Mouse (Mus musculus) cortical plate, adult 2 months (tissue): ENCODE data around the gene Elmod3. TPM values are rescaled to one million over a fixed set of nuclear protein-coding genes. Genes with fewer than 3 reads are reported as not detected.

Source experiments
- H3K27ac ChIP-seq: fragments of 200-500 bp; 2 replicates; pipeline ENCODE4 v1.5.1; 2012; ENCODE audit warnings: low read length, control low read depth, inconsistent platforms; ENCODE audit not compliant: insufficient read depth
- H3K4me1 ChIP-seq: fragments of 200-500 bp; 2 replicates; pipeline ENCODE4 v1.6.1; 2011; ENCODE audit warnings: low read length; ENCODE audit not compliant: control insufficient read depth, insufficient read depth
- H3K4me3 ChIP-seq: fragments of 200-500 bp; 2 replicates; pipeline ENCODE4 v1.5.1; 2011; ENCODE audit warnings: mild to moderate bottlenecking, low read length, control low read depth; ENCODE audit not compliant: insufficient read depth
- CTCF ChIP-seq: fragments of 200-500 bp; IDR thresholded peaks from 2 replicates; pipeline ENCODE4 v1.5.1; 2011; ENCODE audit warnings: mild to moderate bottlenecking, control low read depth, low read length; ENCODE audit not compliant: insufficient read depth; ENCODE audit errors: extremely low read depth
- POLR2A ChIP-seq: fragments of 200-500 bp; IDR thresholded peaks from 2 replicates; pipeline ENCODE4 v1.6.1; 2011; ENCODE audit warnings: mild to moderate bottlenecking, low read length, control low read depth; ENCODE audit not compliant: insufficient read depth; ENCODE audit errors: extremely low read depth
- polyA plus RNA-seq: library from polyadenylated mRNA; depleted of rRNA; stranded (reverse); fragments of >200 nt; gene quantifications from 2 replicates; pipeline ENCODE4 v1.2.3, GENCODE M21; 2012

Elmod3 gene
- polyA plus RNA-seq, 1 experiment = 27.5 TPM

GRCm38 (mm10) chr6:72630370-72630769 is 32.2 kb upstream of the Elmod3 start:
- TF ChIP-seq POLR2A (no peak), CTCF (no peak)
- no peaks in the 10 kb centered on the region for H3K4me1 ChIP-seq
- H3K27ac ChIP-seq = no peak overlapping the region
- H3K4me3 ChIP-seq = no peak overlapping the region

- H3K4me1 ChIP-seq = no peaks in the 10 kb centered on the region
- no peak overlapping the region for H3K27ac ChIP-seq
- H3K4me3 ChIP-seq = no peak overlapping the region
- no peak for TF ChIP-seq POLR2A
- TF ChIP-seq CTCF = no peak
These were observed 29.1 kb upstream of the Elmod3 start for GRCm38 (mm10) chr6:72627276-72627675.

GRCm38 (mm10) chr6:72626391-72626790 is 28.2 kb upstream of the Elmod3 start:
- no peak for TF ChIP-seq POLR2A
- TF ChIP-seq CTCF = no peak
- no peak overlapping the region for H3K27ac ChIP-seq
- H3K4me1 ChIP-seq = no peaks in the 10 kb centered on the region
- no peak overlapping the region for H3K4me3 ChIP-seq

GRCm38 (mm10) chr6:72623661-72624402 is 25.6 kb upstream of the Elmod3 start:
- no peak overlapping the region for H3K27ac ChIP-seq
- TF ChIP-seq CTCF = no peak
- TF ChIP-seq POLR2A = no peak
- no peak overlapping the region for H3K4me3 ChIP-seq
- H3K4me1 ChIP-seq = no peaks in the 10 kb centered on the region

GRCm38 (mm10) chr6:72622917-72623316 is 24.7 kb upstream of the Elmod3 start:
- no peak for TF ChIP-seq CTCF
- TF ChIP-seq POLR2A = no peak
- Histone ChIP-seq H3K4me3 (no peak overlapping the region), H3K4me1 (no peaks in the 10 kb centered on the region), H3K27ac (no peak overlapping the region)

GRCm38 (mm10) chr6:72620920-72621319 is 22.7 kb upstream of the Elmod3 start:
- TF ChIP-seq POLR2A (no peak), CTCF (no peak)
- H3K4me3 ChIP-seq = no peak overlapping the region

GRCm38 (mm10) chr6:72619734-72620532 is 21.7 kb upstream of the Elmod3 start:
- H3K27ac ChIP-seq = no peak overlapping the region
- no peak for TF ChIP-seq POLR2A
- TF ChIP-seq CTCF = no peak
- no peak overlapping the region for H3K4me3 ChIP-seq
- peaks cover 4% of the 10 kb centered on the region; the same call in 1 of the 2 replicates for H3K4me1 ChIP-seq

More at GRCm38 (mm10) chr6:72620920-72621319, 22.7 kb upstream of the Elmod3 start:
- Histone ChIP-seq H3K27ac (no peak overlapping the region), H3K4me1 (no peaks in the 10 kb centered on the region)

- Histone ChIP-seq H3K4me1 (peaks cover 7% of the 10 kb centered on the region), H3K27ac (peak within 1 kb of the TSS; percentile 63), H3K4me3 (peak within 1 kb of the TSS; percentile 80)
- TF ChIP-seq CTCF (no peak), POLR2A (peak; percentile 95)
These were observed 18.6 kb upstream of the Elmod3 start, which contains the start of gene Tgoln1 for GRCm38 (mm10) chr6:72616643-72617288. TSS of gene Tgoln1 (minus strand) at chr6:72617000.

- Histone ChIP-seq H3K4me1 (peaks cover 7% of the 10 kb centered on the region), H3K27ac (no peak overlapping the region), H3K4me3 (peak overlapping the region; percentile 80)
- TF ChIP-seq CTCF = no peak
- TF ChIP-seq POLR2A = no peak
These were observed 17.6 kb upstream of the Elmod3 start for GRCm38 (mm10) chr6:72615561-72616375.
